Mouse (Mus musculus): ENCODE measurements around the gene Pde3a. TPM values are rescaled to one million over a fixed set of nuclear protein-coding genes. Genes with fewer than 3 reads are reported as not detected.

Pde3a gene
- total RNA-seq, 2 experiments from 2014 or later = 2.8 to 3.5 TPM

DNA sequence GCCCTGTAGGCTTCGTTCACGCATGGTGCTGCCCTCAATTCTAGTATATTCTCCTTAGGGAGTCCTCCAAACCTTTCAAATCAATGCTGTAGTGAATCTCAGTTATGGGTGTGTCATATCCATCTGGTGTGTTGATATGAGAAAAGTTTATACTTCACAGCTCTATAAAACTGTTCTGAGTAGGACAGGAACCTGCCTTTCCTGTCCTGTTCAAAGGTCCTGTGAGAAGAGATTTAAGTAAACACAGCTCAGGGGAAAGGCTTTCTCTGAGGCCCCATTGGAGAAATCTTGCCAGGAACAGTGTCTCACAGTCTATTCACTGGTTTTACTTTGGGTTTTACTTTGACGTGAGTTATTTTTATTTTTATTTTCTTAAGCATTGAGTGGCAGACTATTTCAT lies 22.5 kb downstream of the Pde3a start:
- DNase-seq = no peak
- H3K4me3 ChIP-seq = no peak overlapping the region
- no peak overlapping the region for H3K27ac ChIP-seq
- intact Hi-C loops (cut with DNase I) = no loop called here
- TF ChIP-seq CTCF (IDR thresholded peaks at IDR 0.05) = no peak

DNA sequence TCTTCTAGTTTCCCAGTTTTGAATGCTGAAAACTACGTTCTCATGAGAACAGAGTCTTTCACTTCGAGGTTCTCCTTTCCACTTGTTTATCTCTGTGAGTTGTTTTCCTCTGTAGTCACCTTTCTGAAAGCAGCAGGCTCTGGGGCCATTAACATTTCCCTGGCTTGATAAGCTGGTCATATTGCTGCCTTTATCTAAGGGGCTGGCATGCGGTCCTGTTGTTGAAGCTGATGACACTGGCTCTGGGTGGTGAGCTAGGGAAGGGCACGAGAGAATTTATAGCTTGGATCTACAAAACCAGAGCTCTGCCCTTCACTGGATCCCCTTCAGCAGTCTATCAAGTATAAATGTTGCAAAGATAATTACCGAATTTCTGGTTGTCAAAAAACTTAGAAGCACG lies 24.6 kb downstream of the Pde3a start:
- intact Hi-C loops (cut with DNase I) = no loop called here
- no peak for DNase-seq
- no peak for TF ChIP-seq CTCF (IDR thresholded peaks at IDR 0.05)
- H3K27ac ChIP-seq = no peak overlapping the region
- no peak overlapping the region for H3K4me3 ChIP-seq

DNA sequence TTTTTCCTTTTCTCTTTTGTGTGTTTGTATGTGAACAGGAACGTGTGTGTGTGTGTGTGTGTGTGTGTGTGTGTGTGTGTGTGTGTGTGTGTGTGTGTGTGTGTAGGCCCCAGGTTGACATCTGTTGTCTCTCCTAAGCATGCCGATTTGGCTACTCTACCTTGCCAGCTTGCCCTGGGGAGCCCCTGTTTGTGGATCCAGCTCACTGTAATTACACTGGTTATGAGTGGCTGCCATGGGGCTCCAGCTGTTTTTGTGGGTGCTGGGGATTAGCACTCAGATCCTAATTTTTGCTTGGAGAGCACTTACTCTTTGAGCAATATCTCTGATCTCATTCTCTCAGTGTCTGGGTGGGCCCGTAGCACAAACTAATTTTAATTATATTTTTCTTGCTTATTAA lies 32.6 kb downstream of the Pde3a start:
- no peak for TF ChIP-seq CTCF (IDR thresholded peaks at IDR 0.05)
- Histone ChIP-seq H3K27ac (no peak overlapping the region), H3K4me3 (no peak overlapping the region)
- intact Hi-C loops (cut with DNase I) = no loop called here
- DNase-seq = no peak

DNA sequence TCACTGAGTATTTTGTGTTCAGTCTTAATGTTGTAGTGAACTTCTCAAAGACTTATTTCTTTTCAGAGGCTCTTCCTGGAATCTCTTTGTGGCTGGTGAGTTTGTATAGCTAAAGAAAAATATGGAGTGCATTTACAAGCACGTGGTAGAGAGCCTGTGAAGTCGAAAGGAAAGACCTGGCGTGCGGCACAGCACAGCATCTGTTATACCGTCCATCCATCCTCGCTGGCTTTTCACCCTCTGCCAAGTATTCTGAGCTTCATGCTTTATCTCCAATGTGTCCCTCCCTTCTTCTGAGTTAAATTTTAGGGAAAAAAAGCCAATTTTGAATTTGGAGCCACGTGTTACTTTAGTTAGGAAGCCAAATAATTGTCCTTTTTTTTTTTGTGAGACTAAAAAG lies 33.7 kb downstream of the Pde3a start:
- no peak for TF ChIP-seq CTCF (IDR thresholded peaks at IDR 0.05)
- H3K27ac ChIP-seq = no peak overlapping the region
- intact Hi-C loops (cut with DNase I) = no loop called here
- H3K4me3 ChIP-seq = no peak overlapping the region
- no peak for DNase-seq

DNA sequence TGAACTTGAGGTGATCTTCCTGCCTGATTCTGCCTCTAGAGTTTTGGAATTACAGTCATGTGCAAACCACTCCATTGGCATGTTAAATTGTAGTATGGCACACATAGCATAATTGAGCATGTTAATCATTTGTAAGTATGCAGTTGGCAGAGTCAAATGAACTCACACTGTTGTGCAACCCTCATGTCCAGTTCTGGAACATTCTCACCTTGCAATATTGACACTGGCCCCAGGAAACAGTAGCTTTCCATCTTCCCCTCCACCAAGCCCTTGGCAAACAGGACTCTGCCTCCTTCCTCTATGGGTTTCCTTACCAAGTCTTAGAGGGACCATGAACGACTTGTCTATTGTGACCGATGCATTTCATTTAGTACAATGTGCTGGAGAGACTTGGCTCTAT lies 42.1 kb downstream of the Pde3a start:
- TF ChIP-seq CTCF (IDR thresholded peaks at IDR 0.05) = no peak

DNA sequence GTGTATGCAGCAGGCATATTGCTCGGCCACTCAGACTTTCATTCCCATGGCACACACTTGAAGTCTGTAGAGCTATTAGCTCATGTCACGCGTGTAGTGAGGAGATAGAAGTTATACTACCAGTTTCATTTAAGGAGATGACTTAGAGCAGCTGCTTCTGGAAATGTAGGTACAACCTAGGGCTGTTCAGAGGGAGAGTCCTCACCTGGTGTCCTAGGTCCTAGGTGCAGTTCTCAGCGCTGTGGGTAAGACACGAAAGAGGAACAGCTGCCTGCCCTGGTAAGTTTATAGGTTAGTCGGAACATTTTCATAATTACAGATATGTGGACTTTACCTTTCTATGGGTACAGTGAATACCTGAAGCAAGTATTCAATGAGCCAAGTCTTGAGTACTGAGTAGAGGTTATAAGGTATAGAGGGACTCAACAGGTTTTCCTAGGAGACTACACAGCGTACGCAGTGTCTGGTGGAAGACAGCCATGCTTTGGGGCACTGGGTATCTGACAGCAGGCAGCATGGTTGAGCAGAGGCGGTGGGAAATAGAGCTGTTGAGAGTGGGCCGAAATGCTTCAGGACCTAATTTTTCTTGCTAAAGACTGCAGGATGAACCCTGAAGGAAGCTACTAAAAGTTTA lies 43.9 kb downstream of the Pde3a start:
- Histone ChIP-seq H3K4me3 (no peak overlapping the region), H3K27ac (no peak overlapping the region)
- TF ChIP-seq CTCF (IDR thresholded peaks at IDR 0.05) = no peak
- DNase-seq = no peak
- intact Hi-C loops (cut with DNase I) = no loop called here

More for the DNA sequence above, 42.1 kb downstream of the Pde3a start:
- intact Hi-C loops (cut with DNase I) = no loop called here
- Histone ChIP-seq H3K27ac (no peak overlapping the region), H3K4me3 (no peak overlapping the region)
- DNase-seq = no peak

DNA sequence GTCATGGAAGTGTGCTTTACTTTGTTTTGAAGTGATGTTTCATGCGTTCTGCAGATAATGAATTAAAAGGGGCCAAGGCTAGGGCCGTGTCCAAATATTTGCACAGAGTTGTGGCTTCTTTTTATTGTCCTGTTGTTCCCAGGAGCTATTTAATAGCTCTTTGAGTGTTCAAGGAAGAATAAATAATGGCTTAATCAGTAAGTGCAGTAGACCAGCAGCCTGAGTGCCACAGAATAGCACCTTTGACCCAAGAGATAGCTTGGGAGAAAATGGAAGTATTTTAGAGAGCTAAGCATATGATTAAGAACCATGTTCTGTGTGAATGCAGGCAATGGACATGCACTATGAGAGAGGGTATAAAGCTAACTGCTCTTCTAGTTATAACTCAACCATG lies 44.4 kb downstream of the Pde3a start:
- intact Hi-C loops (cut with DNase I) = no loop called here
- no peak overlapping the region for H3K27ac ChIP-seq

DNA sequence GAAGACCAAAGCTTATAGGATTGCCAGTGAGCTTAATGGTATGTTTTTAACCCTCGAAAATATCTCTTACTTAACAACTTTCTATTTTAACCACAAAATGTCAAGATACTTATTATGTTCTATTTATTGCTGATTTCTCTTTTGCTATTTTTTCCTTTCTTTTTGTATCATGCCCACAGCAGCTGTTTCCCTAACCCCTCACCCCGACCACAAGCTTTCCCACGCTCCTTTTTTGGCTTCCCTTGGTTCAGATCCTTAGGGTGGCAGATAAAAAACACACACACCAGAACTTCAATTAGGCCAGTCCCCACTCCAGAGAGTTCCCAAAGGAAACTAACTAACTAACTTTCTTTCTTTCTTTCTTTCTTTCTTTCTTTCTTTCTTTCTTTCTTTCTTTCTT lies 46.2 kb downstream of the Pde3a start:
- no peak for TF ChIP-seq CTCF (IDR thresholded peaks at IDR 0.05)
- intact Hi-C loops (cut with DNase I) = no loop called here
- Histone ChIP-seq H3K27ac (no peak overlapping the region), H3K4me3 (no peak overlapping the region)
- no peak for DNase-seq

More for the DNA sequence above, 44.4 kb downstream of the Pde3a start:
- DNase-seq = no peak
- no peak overlapping the region for H3K4me3 ChIP-seq
- no peak for TF ChIP-seq CTCF (IDR thresholded peaks at IDR 0.05)

DNA sequence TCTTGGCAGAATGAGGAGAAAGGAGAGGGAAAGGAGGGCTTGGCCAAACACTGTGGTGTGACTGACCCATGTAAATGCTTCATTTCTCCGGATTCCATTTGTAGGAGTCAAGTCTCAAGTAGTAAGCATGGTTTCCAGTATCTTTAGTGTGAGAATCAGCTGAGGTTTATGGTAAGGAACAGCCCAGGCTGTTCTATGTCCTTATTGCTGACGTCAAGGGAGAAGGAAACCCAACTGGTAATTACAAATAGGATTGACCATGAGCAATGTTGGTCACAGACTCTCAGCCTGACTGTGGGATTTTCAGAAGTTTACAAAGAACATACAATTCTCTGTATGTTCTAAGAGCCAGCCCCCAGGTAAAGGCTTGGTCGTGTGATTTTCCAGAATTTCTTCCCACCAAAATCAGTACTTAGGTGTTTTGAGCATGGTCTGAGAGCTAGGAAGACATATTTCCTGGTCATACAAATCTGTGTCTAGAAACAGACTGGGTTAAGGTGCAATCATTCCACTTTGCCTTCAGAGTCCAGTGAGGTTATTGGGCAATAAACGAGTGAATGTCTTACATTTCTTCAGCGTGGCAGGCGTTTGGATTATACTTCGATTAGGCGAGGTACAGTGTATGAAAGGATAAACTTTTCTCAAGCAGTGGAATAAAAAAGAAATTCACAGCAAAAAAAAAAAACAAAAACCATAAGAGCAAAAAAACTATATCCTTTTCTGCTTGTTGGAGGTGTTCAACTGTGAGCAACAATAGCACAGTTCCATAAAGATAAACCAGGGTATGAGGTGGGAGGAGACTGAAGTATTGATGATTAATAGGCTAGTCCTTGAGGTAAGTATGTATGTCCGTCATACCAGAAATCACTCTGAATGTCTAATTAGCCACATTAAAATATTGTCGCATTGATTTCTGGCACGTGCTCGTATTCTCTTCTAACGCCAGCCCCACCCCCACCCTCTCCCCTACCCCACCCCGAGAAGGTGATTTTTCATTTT lies 53.0 kb downstream of the Pde3a start:
- intact Hi-C loops (cut with DNase I) = no loop called here
- H3K4me3 ChIP-seq = no peak overlapping the region
- no peak for DNase-seq
- TF ChIP-seq CTCF (IDR thresholded peaks at IDR 0.05) = no peak
- no peak overlapping the region for H3K27ac ChIP-seq

DNA sequence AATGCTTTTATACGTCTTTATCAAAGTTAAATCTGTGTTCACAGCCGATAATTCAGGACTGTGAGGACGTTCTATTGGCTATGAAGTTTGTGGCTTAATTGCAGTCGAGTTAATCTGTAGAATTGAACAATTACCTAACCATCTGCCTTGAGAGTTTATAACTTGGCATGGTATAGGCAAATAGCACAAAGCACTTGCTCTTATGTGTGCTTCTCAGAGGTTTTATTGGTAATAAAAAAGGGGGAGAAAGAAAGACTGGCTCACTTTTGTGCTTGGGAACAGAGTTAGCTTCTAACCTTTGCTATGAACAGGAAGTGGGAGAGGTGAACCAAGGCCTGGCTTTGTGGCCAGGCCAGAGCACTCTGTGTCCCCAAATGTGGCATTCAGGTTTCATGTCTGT lies 53.8 kb downstream of the Pde3a start:
- no peak for TF ChIP-seq CTCF (IDR thresholded peaks at IDR 0.05)
- no peak overlapping the region for H3K27ac ChIP-seq
- intact Hi-C loops (cut with DNase I) = no loop called here

DNA sequence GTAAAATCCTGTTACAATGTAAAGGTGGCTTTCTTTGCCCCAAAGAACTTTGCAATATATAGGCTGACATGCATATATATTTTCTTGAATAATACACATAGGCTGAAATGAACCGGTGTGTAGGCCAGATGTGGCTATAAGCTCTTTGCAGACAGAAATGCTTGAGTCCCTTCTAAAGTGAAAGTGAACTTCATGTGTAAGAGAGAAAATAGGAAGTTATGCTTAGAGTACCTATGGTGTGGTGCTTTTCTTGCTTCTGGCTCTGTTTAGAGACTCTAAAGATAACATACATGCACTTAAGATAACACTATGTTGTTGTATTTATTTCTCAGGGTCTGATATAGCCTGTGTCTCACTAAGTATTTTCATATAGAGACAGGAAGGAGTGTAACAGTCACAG lies 58.3 kb downstream of the Pde3a start:
- H3K4me3 ChIP-seq = no peak overlapping the region
- TF ChIP-seq CTCF (IDR thresholded peaks at IDR 0.05) = no peak
- no peak for DNase-seq
- H3K27ac ChIP-seq = peak overlapping the region; percentile 9
- intact Hi-C loops (cut with DNase I) = loop anchor here (5.0 kb wide), 1 partner anchor 60 kb away; the partner anchor contains the start of gene Pde3a

More for the DNA sequence above, 53.8 kb downstream of the Pde3a start:
- H3K4me3 ChIP-seq = no peak overlapping the region
- DNase-seq = no peak

DNA sequence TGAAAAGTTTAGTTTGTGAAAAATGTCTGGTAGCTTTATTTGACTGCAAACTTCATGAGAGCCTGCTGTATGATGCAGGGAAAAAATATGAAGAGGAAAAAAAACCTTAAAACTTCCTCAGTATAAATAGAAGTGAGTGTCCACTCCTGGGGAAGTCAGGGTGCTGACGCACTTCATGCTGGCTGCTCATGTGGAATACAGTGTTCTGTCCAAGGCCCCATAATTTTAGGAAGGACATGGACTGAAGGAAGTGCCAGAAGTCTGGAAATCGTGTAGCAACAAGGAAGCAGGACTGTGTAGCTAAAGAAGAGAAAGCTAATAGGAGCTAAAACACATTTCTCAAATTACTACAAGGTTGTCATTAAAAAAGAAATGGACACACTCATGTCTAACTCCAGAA lies 59.4 kb downstream of the Pde3a start:
- peak overlapping the region; percentile 81 for H3K27ac ChIP-seq
- peak; percentile 59 for DNase-seq
- no peak for TF ChIP-seq CTCF (IDR thresholded peaks at IDR 0.05)
- intact Hi-C loops (cut with DNase I) = loop anchor here (5.0 kb wide), 1 partner anchor 61 kb away; the partner anchor contains the start of gene Pde3a
- H3K4me3 ChIP-seq = no peak overlapping the region

DNA sequence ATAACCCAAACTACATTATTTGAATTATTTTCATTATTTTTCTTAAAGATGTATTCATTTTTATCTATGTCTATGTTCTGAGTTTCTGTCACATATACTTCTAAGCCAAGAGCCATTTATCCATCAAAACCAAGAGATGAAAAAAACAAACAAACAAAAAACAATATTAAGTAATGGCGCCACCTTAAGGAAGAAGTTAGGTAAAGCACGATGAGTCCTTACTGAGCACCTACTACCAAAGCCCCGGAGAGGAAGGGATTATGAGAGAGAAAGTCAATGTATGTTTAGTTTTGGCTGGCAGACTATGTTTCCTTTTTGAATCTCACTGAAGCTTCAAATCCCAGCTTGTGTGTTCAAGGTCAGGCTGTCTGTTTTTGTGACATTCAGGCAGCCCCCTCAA lies 60.8 kb downstream of the Pde3a start:
- Histone ChIP-seq H3K4me3 (no peak overlapping the region), H3K27ac (peak overlapping the region; percentile 53)
- intact Hi-C loops (cut with DNase I) = loop anchor here (5.0 kb wide), 2 partner anchors 63 to 388 kb away; partner anchors contain the start of gene Pde3a
- peak; percentile 64 for TF ChIP-seq CTCF (IDR thresholded peaks at IDR 0.05)
- no peak for DNase-seq
